Mouse (Mus musculus): Measurements from ENCODE around the gene Fam102a. TPM values are rescaled to one million over a fixed set of nuclear protein-coding genes. Genes with fewer than 3 reads are reported as not detected.

The Fam102a gene
- polyA plus RNA-seq, 1 experiment from 2014 or later = 7.3 TPM

GRCm38 (mm10) chr2:32578146-32579046 is 43.3 kb downstream of the Fam102a start:
- no peak for DNase-seq (ENCODE audit: extremely low spot score, low spot score)
- H3K36me3 ChIP-seq (replicated peaks) = peaks cover 2% of the 10 kb centered on the region
- no peak overlapping the region for H3K27ac ChIP-seq
- WGBS = 42% methylated on average over 25 of the region's 30 CpGs
- H3K27me3 ChIP-seq (ENCODE audit: poor library complexity, severe bottlenecking) = peaks cover 74% of the 10 kb centered on the region
- peaks cover 37% of the 10 kb centered on the region for H3K4me1 ChIP-seq
- no peaks in the 10 kb centered on the region for H3K9me3 ChIP-seq
- H3K4me3 ChIP-seq = no peak overlapping the region

GRCm38 (mm10) chr2:32581450-32582095 is 46.4 kb downstream of the Fam102a start:
- Histone ChIP-seq H3K27ac (0 out of 2 replicates have a peak overlapping the region, but pooled peaks have one; percentile 44), H3K4me3 (peak overlapping the region; percentile 43), H3K9me3 (no peaks in the 10 kb centered on the region), H3K4me1 (peaks cover 34% of the 10 kb centered on the region), H3K27me3 (ENCODE audit: poor library complexity, severe bottlenecking) (peaks cover 80% of the 10 kb centered on the region), H3K36me3 (replicated peaks) (no peaks in the 10 kb centered on the region)
- 35% methylated on average over 19 of the region's 19 CpGs for WGBS
- DNase-seq (ENCODE audit: extremely low spot score, low spot score) = peak; percentile 45

- Histone ChIP-seq H3K27me3 (ENCODE audit: poor library complexity, severe bottlenecking) (peaks cover 74% of the 10 kb centered on the region), H3K4me1 (peaks cover 50% of the 10 kb centered on the region), H3K27ac (peak overlapping the region; percentile 31; the same call in 1 of the 2 replicates), H3K9me3 (no peaks in the 10 kb centered on the region), H3K4me3 (peak overlapping the region; percentile 40), H3K36me3 (replicated peaks) (no peaks in the 10 kb centered on the region)
- 16% methylated on average over 37 of the region's 37 CpGs for WGBS
- DNase-seq (ENCODE audit: extremely low spot score, low spot score) = peak; percentile 82
Measured at GRCm38 (mm10) chr2:32582830-32583799, 48.0 kb downstream of the Fam102a start.

GRCm38 (mm10) chr2:32585149-32585714 is 50.1 kb downstream of the Fam102a start:
- no peaks in the 10 kb centered on the region for H3K9me3 ChIP-seq
- H3K36me3 ChIP-seq (replicated peaks) = no peaks in the 10 kb centered on the region
- H3K4me3 ChIP-seq = no peak overlapping the region
- peaks cover 56% of the 10 kb centered on the region for H3K27me3 ChIP-seq (ENCODE audit: poor library complexity, severe bottlenecking)
- DNase-seq (ENCODE audit: extremely low spot score, low spot score) = no peak
- 83% methylated on average over 7 of the region's 7 CpGs for WGBS
- H3K4me1 ChIP-seq = peaks cover 58% of the 10 kb centered on the region
- H3K27ac ChIP-seq = no peak overlapping the region

GRCm38 (mm10) chr2:32586871-32587351 is 51.8 kb downstream of the Fam102a start, which contains the start of gene St6galnac4:
TSS of gene St6galnac4 (plus strand) at chr2:32587095.
- Histone ChIP-seq H3K27me3 (ENCODE audit: poor library complexity, severe bottlenecking) (peaks cover 40% of the 10 kb centered on the region), H3K9me3 (no peaks in the 10 kb centered on the region), H3K36me3 (replicated peaks) (no peaks in the 10 kb centered on the region), H3K4me1 (peaks cover 52% of the 10 kb centered on the region), H3K4me3 (peak within 1 kb of the TSS; percentile 62), H3K27ac (peak within 1 kb of the TSS; percentile 83)
- DNase-seq (ENCODE audit: extremely low spot score, low spot score) = peak; percentile 94
- WGBS = under 1% methylated on average over 38 of the region's 38 CpGs

- DNase-seq (ENCODE audit: extremely low spot score, low spot score) = no peak
- Histone ChIP-seq H3K4me3 (peak overlapping the region; percentile 62), H3K27me3 (ENCODE audit: poor library complexity, severe bottlenecking) (peaks cover 31% of the 10 kb centered on the region), H3K27ac (peak overlapping the region; percentile 83), H3K9me3 (no peaks in the 10 kb centered on the region), H3K4me1 (peaks cover 50% of the 10 kb centered on the region), H3K36me3 (replicated peaks) (no peaks in the 10 kb centered on the region)
- WGBS = 55% methylated on average over 9 of the region's 9 CpGs
Measured at GRCm38 (mm10) chr2:32587731-32588321, 52.7 kb downstream of the Fam102a start.

GRCm38 (mm10) chr2:32589213-32589795 is 54.2 kb downstream of the Fam102a start:
- Histone ChIP-seq H3K27ac (no peak overlapping the region; the same call in 1 of the 2 replicates), H3K9me3 (no peaks in the 10 kb centered on the region), H3K36me3 (replicated peaks) (0 out of 2 replicates have a peak, but pooled peaks cover 2% of the 10 kb centered on the region), H3K4me1 (peaks cover 39% of the 10 kb centered on the region), H3K27me3 (ENCODE audit: poor library complexity, severe bottlenecking) (peaks cover 23% of the 10 kb centered on the region), H3K4me3 (no peak overlapping the region)
- no peak for DNase-seq (ENCODE audit: extremely low spot score, low spot score)
- WGBS = 75% methylated on average over 11 of the region's 11 CpGs

- Histone ChIP-seq H3K9me3 (no peaks in the 10 kb centered on the region), H3K36me3 (replicated peaks) (0 out of 2 replicates have a peak, but pooled peaks cover 5% of the 10 kb centered on the region), H3K4me3 (no peak overlapping the region), H3K27me3 (ENCODE audit: poor library complexity, severe bottlenecking) (peaks cover 16% of the 10 kb centered on the region), H3K27ac (no peak overlapping the region), H3K4me1 (peaks cover 39% of the 10 kb centered on the region)
- DNase-seq (ENCODE audit: extremely low spot score, low spot score) = no peak
- WGBS = 85% methylated on average over 10 of the region's 10 CpGs
Measured at GRCm38 (mm10) chr2:32590224-32590623, 55.1 kb downstream of the Fam102a start.

GRCm38 (mm10) chr2:32591249-32591648 is 56.1 kb downstream of the Fam102a start:
- no peaks in the 10 kb centered on the region for H3K9me3 ChIP-seq
- no peak overlapping the region for H3K27ac ChIP-seq
- 0 out of 2 replicates have a peak, but pooled peaks cover 8% of the 10 kb centered on the region for H3K36me3 ChIP-seq (replicated peaks)
- H3K27me3 ChIP-seq (ENCODE audit: poor library complexity, severe bottlenecking) = peaks cover 12% of the 10 kb centered on the region
- peaks cover 37% of the 10 kb centered on the region for H3K4me1 ChIP-seq
- 86% methylated on average over 6 of the region's 6 CpGs for WGBS
- DNase-seq (ENCODE audit: extremely low spot score, low spot score) = no peak
- no peak overlapping the region for H3K4me3 ChIP-seq

- H3K4me3 ChIP-seq = no peak overlapping the region
- 95% methylated on average over 13 of the region's 13 CpGs for WGBS
- H3K27ac ChIP-seq = no peak overlapping the region
Measured at GRCm38 (mm10) chr2:32596725-32597124, 61.6 kb downstream of the Fam102a start.

GRCm38 (mm10) chr2:32597248-32597647 is 62.1 kb downstream of the Fam102a start:
- Histone ChIP-seq H3K27ac (no peak overlapping the region), H3K36me3 (replicated peaks) (peaks cover 19% of the 10 kb centered on the region), H3K4me3 (no peak overlapping the region), H3K27me3 (ENCODE audit: poor library complexity, severe bottlenecking) (no peaks in the 10 kb centered on the region), H3K4me1 (peaks cover 11% of the 10 kb centered on the region), H3K9me3 (no peaks in the 10 kb centered on the region)
- WGBS = 91% methylated on average over 5 of the region's 5 CpGs
- DNase-seq (ENCODE audit: extremely low spot score, low spot score) = no peak

More at GRCm38 (mm10) chr2:32596725-32597124, 61.6 kb downstream of the Fam102a start:
- Histone ChIP-seq H3K4me1 (peaks cover 6% of the 10 kb centered on the region), H3K36me3 (replicated peaks) (peaks cover 19% of the 10 kb centered on the region), H3K9me3 (no peaks in the 10 kb centered on the region), H3K27me3 (ENCODE audit: poor library complexity, severe bottlenecking) (no peaks in the 10 kb centered on the region)
- no peak for DNase-seq (ENCODE audit: extremely low spot score, low spot score)
